Mouse (Mus musculus) urinary bladder, postnatal 10 days (tissue): ENCODE measurements around the gene Cep63.

Source experiments
- DNase-seq: peaks from one replicate; pipeline ENCODE4 v3.0.0; 2022; ENCODE audit warnings: low spot score

Cep63 gene

DNA sequence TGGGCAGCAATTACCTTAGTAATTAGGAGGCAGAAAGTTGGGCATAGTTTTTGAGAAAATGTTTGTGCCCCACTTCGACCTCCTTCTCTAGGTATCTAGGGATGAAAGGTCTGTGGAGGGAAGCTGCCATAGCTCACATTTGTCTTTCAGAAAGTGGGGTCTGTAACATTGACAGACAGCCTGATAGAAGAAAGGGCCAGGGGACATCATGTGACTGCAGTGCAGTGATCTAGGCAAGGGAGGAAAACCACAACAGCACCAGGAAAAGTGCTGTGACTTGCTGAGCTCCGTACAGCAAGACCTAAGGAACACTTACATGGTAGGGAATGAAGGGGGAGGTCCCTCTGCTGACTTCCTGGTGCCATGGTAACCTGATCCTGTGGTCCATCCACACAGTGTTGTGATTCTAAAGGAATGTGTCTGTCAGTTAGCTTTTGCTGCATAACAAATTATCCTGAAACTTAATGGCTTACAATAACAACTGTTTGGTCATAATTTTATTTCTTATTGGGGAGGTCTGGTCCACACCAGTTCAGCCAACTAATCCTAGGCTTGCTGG lies 5.3 kb upstream of the Cep63 start:
- DNase-seq = no peak

DNA sequence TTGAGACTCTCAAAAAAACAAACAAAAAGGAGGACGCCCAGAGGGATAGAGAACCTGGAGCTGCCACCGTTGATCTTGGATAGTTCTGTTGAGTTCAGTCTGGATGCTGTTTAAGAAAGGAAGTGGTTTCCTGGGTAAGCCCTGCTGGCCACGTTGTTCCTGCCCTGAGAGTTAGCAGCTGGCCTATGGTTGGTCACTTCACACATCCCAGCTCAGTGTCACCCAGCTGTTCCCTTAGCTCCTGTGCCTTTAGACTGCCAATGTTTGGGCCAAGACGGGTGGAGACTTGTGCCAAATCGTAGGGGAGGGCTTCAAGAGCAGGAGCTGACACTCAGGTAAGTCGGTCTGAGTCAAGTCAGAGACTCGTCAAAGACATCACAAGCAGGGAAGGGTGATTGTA lies 2.7 kb upstream of the Cep63 start:
- DNase-seq = no peak

DNA sequence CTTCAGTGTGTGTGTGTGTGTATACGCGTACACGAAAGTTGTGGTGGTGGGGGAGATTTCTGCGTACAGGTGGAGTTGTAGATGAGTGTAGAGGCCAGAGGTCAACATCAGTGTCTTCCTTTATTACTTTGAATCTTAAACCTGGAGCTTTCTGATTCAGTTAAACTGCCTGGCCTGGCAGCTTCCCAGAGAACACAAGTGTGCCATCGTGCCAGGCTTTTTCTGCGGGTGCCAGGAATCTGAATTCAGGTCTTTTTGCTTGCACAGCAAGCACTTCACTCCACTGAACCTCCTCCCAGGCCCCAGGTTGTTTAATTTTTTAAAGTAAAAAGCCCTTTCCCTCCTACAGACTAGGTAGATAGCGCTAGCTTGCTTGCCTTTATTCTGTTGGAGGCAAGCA lies 1.1 kb upstream of the Cep63 start:
- DNase-seq = no peak

DNA sequence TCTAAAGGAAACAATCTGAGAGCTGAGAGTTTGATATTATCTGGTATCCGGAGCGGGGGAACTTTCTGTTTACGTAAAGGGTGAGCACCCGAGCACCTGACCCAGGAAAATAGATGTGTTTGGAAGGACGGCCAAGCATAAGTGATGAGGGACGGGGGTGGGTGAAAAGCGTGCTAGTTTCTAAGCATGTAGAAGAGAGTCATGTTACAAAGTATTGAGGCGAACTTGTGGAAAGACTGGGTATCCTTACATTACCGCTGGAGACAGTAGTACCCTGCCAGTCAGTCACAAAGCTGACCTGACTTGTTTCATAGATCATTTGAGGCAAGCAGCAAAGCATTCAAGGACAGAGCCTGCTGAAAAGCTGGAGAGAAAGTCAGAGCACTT lies 498 bp upstream of the Cep63 start:
- DNase-seq = no peak

DNA sequence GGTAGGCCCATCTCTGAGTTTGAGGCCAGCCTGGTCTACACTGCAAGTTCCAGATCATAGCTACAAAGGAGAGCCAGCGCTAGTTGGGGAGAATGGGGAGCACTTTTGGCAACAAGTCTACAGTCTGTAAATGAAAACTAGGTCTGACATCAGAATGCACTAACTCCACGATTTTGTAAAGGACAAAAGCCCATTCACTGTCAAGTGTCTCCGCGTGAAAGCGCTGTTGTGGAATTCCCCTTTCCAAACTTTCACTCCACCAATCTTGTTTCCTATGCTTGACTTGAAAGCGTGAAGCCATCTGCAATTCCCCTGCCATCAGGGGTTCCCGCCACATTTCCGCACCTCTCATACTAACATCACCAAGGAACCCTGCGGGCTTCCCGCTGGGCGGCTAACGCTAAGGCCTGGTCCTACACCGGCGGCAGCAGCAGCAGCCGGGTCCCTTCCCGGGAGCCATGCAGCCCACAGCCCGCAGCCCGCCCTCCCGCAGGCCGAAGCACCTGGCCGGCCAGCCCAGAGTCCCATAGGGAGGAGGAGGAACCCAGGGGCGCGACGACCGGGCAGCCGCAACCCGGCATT lies 842 bp downstream of the Cep63 start:
- DNase-seq = peak; percentile 31

DNA sequence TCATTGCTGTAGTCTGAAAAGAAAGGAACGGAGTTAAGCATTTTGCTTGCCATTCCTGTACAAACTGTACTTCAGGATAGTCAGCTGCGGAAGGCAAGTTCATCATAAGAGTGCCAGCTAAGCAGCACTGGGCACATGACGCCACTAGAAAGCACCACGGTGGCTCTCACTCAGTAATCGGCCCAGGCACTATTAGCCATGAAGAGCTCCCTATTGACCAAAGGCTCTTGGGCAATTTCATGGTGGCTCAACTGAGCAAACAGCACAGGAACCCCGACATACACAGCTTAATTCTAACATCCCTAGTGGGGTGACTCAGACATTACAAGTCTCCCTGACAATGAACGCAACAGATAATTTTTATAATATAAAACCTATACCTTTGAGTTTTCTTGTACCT lies 2.8 kb downstream of the Cep63 start:
- no peak for DNase-seq

DNA sequence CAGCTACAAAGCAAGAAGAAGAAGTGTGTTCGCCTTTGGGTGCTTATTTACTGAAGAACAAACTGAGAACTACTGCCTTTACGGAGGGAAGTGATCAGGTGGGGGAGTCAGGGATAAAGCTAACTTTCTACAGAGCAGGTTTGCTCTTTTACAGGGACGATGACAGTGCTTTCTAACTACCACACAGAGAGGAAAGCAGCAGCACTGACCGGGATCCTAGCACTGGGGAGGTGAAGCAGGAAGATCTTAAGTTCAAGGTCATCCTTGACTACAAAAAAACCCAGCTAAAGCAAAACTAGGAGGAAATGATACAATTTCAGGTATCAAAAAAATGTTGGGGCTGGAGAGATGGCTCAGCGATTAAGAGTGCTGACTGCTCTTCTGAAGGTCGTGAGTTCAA lies 3.5 kb downstream of the Cep63 start:
- DNase-seq = no peak

DNA sequence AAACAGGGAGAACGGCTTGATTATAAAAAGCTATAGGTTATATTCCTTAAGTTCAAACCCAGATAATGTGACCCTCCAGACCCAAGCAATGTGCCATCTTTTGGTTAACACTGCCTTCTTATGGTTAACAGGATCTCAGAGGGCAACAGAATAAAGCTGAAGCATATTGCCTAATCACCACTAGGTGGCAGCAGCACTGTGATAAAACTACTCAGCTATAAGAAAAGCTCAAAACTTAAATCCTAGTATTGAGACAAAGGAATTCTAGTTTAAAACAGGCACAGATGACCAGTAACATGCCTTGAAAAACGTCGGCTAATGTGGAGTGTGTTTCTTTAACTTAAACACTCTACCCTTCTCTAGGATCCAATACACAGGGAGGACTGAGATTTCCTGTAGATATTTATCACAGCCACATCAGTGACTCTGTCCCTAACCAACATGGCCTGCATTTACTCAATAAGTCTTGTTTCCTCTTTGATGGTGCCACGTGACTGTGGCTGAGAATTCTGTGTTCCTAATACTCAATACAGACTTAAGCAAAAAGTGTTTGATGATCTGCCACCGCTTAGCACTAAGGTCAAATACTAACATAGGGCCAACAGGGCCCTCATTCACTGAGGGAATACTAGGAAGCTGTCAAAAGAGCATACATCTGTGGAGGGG lies 4.0 kb downstream of the Cep63 start:
- DNase-seq = no peak

DNA sequence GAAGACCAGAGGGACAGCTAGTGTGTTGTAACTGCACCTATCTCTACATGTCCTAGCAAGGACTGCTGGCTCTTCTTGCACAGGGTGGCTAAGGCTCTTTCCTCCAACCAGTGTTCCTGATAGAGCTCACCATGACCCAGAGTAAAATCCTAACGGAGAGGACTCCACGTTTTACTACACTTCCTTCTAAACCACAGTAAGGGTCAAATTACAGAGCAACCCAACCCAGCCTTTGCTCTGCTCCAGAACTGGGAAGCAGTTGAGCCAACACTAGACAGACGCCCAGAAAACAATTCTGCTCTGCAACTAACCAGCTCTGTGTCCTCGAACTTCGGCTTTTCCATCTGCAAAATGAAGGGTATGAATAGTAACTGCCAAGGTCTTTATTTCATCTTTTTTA lies 4.9 kb downstream of the Cep63 start:
- no peak for DNase-seq

DNA sequence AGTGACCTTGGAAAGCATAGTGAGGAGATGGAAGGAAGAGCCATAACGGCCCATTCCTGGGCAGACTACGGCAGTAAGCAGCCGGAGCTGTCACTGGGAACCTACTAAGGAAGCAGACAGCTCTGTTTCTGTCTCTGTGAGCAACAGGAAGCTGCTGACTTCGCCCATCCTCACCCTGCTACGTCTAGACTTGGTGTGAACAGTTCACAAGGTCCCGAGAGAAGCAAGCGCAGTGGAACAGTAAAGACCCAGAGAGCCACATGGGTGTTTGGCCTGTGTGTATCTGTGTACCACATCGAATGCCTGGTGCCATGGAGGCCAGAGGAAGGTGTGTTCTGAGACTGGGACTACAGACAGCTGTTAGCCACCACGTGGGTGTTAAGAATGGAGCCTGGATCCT lies 10.1 kb downstream of the Cep63 start:
- DNase-seq = no peak

DNA sequence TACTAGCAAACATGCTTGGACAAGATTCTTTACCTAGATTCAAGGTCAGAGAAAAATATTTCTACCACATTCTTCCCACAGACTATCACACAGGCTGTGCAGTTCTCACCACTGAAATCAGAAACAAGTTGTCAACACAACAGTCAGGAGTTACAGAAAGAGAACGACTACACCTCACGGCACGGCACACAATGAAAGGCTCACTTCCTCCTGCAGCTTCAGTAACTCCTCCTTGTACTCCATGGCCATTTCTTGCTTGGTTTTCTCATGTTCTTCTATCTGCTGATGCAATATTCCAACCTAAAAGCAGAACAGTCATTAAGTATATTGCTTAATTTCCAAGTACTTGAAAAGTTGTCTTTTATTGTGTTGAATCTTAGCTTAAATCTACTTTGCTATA lies 11.3 kb downstream of the Cep63 start:
- no peak for DNase-seq

DNA sequence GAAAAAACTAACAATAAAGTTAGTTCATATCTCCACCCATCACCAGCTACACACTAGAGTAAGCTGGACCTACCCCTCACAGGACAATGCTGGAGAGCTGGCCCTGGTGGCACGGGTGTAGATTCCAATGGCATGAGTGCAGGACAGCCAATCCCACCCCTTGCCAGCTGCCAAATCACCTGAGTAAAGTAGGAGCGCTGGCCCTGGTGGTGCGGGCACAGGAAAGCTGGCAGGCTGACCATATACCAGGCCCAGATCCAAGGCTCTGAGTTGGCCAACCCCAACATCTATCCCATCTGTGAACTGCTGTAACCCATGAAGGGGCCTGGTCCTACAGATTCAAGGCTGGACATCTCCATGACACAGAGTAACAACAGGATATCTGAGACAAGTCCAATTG lies 17.1 kb downstream of the Cep63 start:
- DNase-seq = no peak

DNA sequence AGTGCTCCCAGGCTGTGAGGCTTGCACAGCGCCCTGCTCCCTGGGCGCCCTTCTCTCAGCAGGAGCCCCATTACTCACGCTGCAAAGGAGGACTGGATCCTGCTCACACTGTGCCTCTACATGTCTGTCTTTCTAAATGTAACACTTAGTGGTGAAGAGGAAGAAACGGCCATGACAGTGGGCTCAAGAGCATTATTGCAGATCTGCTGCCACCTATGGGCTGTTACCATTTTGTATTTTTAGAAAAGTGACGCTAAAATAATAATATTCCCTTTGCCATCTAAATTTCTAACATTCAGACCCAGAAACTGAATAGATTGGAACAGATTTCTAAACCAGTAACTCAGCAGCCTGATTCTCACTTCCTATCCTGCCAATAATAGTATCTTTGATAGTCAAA lies 18.9 kb downstream of the Cep63 start:
- DNase-seq = no peak

DNA sequence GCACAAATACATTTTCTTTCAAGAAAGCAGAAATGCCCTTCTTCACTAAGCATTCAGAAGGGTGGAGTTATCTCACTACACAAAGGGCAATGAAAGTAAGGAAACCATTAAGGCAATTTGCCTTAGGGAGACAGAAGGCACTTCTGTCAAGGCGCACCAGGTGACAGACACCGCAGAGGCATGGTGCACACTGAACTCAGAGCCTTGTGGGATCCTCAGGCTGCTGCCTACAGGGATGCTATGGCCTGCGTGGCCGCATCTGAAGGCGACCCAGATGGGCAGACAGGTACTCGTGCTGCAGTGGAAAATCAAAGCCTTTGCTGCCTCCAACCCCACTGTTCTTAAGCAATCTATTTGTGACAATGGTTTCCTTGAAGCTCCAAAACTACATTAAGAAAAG lies 21.2 kb downstream of the Cep63 start:
- DNase-seq = no peak

DNA sequence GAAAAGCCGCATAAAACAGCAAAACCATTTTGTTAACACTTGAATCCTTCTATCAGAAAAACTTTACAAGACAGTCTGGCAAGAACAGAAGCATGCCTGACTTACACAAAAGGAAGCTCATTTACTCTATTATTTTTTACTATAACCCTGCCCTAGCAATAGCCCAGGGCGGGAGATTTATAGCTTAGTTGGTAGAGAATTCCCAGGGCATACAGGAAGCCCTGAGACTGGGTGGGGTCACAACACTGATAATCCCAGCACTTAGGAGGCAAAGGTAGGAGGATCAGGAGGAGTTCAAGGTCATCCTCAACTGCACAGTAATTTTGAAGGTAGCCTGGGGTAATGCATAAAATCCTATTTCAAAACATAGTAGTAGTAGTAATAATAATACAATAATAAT lies 24.7 kb downstream of the Cep63 start:
- no peak for DNase-seq

DNA sequence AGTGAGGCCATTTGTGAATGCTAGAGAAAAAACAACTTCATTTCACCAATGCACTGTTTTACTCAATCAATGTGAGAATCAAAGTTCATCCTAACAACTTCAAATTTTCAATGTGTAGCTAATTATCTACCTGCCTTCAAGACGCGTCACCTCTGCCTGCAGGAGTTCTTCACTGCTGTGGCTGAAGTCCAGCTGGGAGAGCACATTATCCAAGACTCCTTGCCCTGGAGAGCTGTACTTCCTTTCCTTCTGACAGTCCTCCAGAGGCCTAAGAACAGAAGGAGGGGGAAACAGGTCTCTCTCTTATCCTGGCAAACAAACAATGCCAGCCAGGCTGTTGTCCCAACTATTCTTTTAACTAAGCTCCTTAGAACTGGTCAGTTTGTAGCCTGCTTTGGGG lies 25.1 kb downstream of the Cep63 start:
- DNase-seq = no peak

DNA sequence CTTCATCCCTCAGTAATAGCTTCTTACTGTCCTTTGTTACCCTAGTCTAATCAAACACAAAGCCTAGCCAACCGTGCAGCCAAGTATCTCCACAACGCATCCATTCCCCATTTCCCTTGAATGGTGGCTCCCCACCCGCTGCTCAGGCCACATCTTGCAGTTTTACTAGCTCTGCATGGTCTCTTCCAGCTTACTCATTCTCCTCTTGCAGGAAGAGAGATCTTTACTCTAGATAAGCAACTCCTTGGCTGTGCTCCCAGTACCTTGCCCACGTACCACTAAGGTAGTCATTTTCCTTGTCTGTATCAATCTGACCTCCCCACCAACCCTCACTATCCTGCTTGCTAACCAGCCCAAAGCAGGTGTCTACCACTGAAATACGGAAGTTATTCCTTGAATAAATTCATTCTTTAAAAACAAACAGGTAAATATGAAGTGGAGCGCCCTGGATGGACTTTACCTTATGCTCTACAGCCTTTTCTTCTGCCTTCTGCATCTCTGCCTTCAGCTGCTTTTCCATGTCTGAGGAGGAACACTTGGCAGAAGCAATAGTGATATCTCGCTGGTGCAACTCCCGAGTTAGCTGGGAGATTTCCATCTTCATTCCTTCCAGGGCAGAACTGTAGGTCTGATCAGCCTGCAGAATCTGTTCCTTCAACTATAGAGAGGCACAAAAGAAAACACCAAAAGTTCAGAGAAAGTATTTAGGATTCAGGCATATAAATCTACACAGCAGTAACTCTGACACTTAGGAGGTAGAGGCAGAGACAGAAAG lies 30.5 kb downstream of the Cep63 start:
- DNase-seq = no peak

DNA sequence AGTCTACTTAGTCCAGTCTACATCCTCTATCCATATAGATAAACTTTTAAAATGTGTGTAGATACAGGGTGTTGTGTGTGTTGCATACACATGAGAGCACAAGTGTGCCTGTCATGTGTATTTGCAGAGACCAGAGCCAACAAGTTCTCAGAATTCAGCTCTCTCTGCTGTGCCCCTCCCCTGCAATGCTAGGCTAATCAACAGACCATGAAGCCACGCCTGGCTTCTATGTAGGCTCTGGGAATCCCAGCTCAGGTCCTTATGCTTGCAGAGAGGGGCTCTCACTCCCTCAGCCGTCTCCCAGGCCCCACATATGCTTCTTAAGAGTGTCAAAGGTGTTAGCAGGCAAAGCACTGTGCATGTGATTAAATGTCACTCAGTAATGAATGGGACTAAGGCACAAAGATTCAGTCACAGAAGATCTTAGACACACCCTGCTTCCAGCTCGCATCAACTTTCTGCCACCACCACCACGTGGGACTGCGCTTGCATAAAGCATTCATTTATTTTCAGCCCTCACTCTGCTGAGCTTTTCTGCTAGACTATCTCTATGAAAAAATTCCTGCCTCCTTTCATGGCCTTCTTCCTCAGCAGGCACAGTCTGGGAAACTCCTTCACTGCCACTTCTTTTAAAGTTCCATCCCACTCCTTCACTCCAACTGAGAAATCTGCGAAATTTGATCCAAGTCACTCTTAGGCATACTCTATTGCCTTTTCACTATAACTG lies 31.5 kb downstream of the Cep63 start:
- DNase-seq = no peak

DNA sequence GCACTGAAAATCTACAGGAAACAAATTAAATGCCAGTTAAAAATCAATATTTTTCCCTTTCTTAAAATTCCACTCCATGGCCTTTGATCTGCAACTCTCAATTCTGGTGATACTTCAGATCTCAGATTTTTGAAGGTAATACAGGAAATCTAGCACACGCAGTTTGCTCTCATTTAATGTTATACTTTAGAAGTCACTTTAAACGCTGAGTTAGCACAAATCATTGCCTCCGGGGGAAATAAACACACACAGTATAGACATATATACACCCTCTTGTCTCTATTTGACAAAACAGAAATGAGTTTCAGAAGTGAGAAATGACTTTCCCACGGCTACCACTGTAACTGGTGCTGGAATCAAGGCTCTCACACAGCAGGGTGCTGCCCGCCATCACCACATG lies 39.0 kb downstream of the Cep63 start:
- no peak for DNase-seq

DNA sequence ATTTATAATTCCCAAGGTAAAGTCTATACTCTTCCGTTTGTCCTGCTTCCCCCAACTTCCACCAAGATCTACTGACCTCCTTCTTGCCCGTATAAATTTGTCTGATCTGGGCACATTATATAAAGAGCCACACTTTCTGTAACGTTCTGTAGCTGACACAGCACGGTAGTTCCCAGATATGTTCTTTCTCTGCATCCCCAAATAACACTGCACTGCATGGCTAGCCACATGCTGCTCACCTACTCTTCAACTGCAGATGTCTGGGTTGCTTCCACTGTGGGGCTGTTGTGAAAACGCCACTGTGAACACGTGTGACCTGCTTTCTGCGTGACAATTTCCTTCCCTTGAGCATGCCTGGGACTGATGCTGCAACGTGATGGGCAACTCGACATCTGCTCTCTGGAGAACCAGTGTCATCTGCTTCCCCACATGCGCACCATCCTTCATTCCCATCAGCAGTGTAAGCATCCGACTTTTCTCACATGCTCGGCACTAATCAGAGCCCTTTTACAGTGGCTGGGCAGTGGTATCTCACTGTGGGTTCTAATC lies 44.3 kb downstream of the Cep63 start:
- no peak for DNase-seq

DNA sequence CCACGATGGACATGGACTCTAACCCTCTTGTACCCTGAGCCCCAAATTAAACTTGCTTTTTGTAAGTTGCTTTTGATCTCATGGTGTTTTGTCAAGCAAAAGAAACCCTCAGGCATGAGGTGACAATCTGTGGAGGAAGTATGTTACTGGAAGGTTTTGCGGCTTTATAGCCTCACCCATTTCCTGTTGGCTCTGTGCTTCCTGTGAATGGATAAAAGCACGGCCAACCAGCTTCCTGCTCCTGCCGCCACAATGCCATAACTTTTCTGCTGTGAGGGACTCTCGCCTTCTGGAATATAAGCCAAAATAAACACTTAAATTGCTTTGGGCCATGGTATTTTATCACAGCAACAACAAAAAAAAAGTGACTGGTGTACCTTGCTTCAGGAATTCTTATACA lies 48.9 kb downstream of the Cep63 start:
- DNase-seq = no peak

DNA sequence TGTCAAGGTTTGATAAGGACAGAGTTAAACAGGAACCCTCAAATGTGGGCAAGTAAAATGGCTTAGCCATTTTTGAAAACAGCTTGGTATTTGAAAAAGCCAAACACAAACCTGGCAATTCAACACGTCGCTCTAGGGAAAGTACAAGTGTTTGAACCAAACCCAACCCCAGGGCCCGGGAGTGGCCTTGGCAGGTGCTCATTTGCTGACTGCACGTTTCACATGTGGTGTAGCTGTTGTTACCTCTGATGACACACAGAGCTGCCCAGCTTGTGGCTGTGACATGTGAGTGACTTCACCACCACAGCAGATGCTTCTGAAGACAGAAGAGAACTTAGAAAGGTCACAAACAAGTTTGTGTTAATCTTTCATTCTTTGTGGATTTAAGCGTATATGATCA lies 53.4 kb downstream of the Cep63 start:
- DNase-seq = no peak
